Mouse (Mus musculus) forebrain, embryonic 13.5 days (tissue): ENCODE results near the gene Samd11. TPM values are rescaled to one million over a fixed set of nuclear protein-coding genes. Genes with fewer than 3 reads are reported as not detected.

Experiments used
- ATAC-seq: fragments of 200-750 bp; cut with Nextera tagmentation; 2 replicates; pipeline ENCODE4 v1.8.0; 2017
- H3K27ac ChIP-seq: fragments of 300-500 bp; sonication (generic); 2 replicates; pipeline ENCODE4 v1.5.1; 2015; ENCODE audit warnings: inconsistent platforms, mild to moderate bottlenecking, moderate library complexity
- H3K27me3 ChIP-seq: fragments of 300-500 bp; sonication (generic); 2 replicates; pipeline ENCODE4 v1.6.1; 2015; ENCODE audit warnings: mild to moderate bottlenecking, inconsistent platforms
- H3K36me3 ChIP-seq: fragments of 300-500 bp; sonication (generic); 2 replicates; pipeline ENCODE4 v1.6.1; 2015; ENCODE audit warnings: mild to moderate bottlenecking, inconsistent platforms; ENCODE audit not compliant: poor library complexity, severe bottlenecking
- H3K4me1 ChIP-seq: fragments of 300-500 bp; sonication (generic); 2 replicates; pipeline ENCODE4 v1.6.1; 2015; ENCODE audit warnings: inconsistent platforms
- H3K4me2 ChIP-seq: fragments of 300-500 bp; sonication (generic); 2 replicates; pipeline ENCODE4 v1.6.1; 2015; ENCODE audit warnings: inconsistent platforms, mild to moderate bottlenecking, moderate library complexity
- H3K4me3 ChIP-seq: fragments of 300-500 bp; sonication (generic); 2 replicates; pipeline ENCODE4 v1.5.1; 2015; ENCODE audit warnings: mild to moderate bottlenecking, inconsistent platforms
- H3K9ac ChIP-seq: fragments of 300-500 bp; sonication (generic); 2 replicates; pipeline ENCODE4 v1.6.1; 2015; ENCODE audit warnings: mild to moderate bottlenecking, inconsistent platforms
- H3K9me3 ChIP-seq: fragments of 300-500 bp; sonication (generic); replicated peaks from 2 replicates; pipeline ENCODE4 v1.6.1; 2016; ENCODE audit warnings: inconsistent platforms
- WGBS: fragments of 180-500 bp; shearing (Covaris S2); methylation state at CpG from one replicate; pipeline ENCODE4 v1.1.7; 2015; 5-methylcytosine and 5-hydroxymethylcytosine counted together
- polyA plus RNA-seq: library from polyadenylated mRNA; unstranded; fragments of >200 nt; fragmentation: Nextera tagmentation; extraction: Ambion mirVana; gene quantifications from 2 replicates; pipeline ENCODE4 v1.2.1, GENCODE M21; 2015

The Samd11 gene
- polyA plus RNA-seq, 1 experiment from 2014 or later: 0.85 TPM

GRCm38 (mm10) chr4:156234021-156234501 is 21.4 kb downstream of the Samd11 start:
- peaks cover 19% of the 10 kb centered on the region for H3K4me1 ChIP-seq
- peak overlapping the region; percentile 77 for H3K9ac ChIP-seq
- H3K4me3 ChIP-seq: peak overlapping the region; percentile 95
- peak overlapping the region; percentile 94 for H3K4me2 ChIP-seq
- 2% methylated on average over 17 of the region's 17 CpGs for WGBS
- H3K27me3 ChIP-seq: no peaks in the 10 kb centered on the region
- no peaks in the 10 kb centered on the region for H3K9me3 ChIP-seq
- ATAC-seq: no peak
- peaks cover 61% of the 10 kb centered on the region for H3K36me3 ChIP-seq
- peak overlapping the region; percentile 61 for H3K27ac ChIP-seq

GRCm38 (mm10) chr4:156228393-156229024 is 26.9 kb downstream of the Samd11 start:
- H3K36me3 ChIP-seq: peaks cover 50% of the 10 kb centered on the region
- no peak overlapping the region for H3K4me3 ChIP-seq
- peak; percentile 42 for ATAC-seq
- peaks cover 13% of the 10 kb centered on the region for H3K4me1 ChIP-seq
- no peak overlapping the region for H3K27ac ChIP-seq
- WGBS: 25% methylated on average over 12 of the region's 12 CpGs
- H3K4me2 ChIP-seq: peak overlapping the region; percentile 15
- 0 out of 2 replicates have a peak overlapping the region, but pooled peaks have one; percentile 34 for H3K9ac ChIP-seq
- no peaks in the 10 kb centered on the region for H3K9me3 ChIP-seq
- H3K27me3 ChIP-seq: no peaks in the 10 kb centered on the region

DNA sequence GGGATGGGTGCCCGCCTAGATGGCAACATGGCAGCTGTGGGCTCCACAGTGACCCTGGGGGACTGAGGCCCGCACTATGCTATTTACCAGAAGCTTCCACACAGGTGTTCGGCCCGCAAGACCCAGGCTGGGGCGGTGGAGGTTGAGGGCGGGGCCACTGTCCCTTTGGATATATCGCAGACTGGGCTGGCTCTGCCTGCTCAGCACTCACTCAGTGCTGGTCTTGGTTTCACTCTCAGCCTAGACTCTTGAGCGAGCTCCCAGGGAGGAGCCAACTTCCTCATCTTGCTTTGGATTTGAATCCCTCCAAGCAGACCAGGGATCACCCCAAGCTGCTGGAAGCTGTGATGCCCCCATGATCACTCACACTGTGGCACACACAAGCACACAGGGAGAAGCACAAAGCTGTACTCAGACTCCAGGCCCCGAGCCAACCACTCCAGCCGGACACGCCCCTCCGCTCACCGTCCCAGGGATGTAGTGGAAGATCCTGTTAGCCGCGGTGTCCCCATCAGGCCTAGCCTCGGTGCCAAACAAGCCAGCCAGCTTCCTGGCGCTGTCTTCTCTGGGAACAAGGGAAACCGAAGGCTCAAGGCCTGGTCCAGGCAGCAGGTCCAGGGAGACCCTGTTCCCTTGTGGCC is 27.6 kb downstream of the Samd11 start:
- ATAC-seq: peak; percentile 21; the same call in 1 of the 2 replicates
- Histone ChIP-seq H3K4me1 (peaks cover 8% of the 10 kb centered on the region), H3K4me3 (no peak overlapping the region), H3K36me3 (peaks cover 46% of the 10 kb centered on the region), H3K9ac (0 out of 2 replicates have a peak overlapping the region, but pooled peaks have one; percentile 34), H3K4me2 (peak overlapping the region; percentile 15), H3K9me3 (no peaks in the 10 kb centered on the region), H3K27ac (no peak overlapping the region), H3K27me3 (no peaks in the 10 kb centered on the region)
- 35% methylated on average over 18 of the region's 18 CpGs for WGBS

DNA sequence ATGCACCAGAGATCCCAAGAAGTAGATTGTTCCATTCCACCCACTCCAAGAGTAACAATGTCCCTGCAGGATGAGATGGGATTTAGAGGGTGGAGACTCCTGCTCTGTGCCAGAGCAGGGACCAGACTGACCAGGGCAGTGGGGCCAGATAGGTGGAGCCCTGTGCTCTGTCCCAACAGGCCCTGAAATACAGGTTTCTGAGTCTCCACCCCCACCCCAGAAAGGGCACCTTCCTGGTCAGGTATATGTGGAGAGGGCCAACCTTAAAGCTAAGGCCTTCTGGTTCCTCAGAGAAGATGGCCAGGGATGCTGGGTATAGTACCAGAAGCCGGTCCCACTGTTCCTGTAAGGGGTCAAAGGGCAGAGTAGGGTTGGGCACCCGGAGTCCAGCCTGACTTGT is 31.2 kb downstream of the Samd11 start:
- peaks cover 8% of the 10 kb centered on the region for H3K4me1 ChIP-seq
- peaks cover 19% of the 10 kb centered on the region for H3K36me3 ChIP-seq
- H3K9ac ChIP-seq: no peak overlapping the region
- WGBS: 94% methylated on average over 2 of the region's 2 CpGs
- H3K4me2 ChIP-seq: no peak overlapping the region
- ATAC-seq: no peak
- no peak overlapping the region for H3K27ac ChIP-seq
- H3K27me3 ChIP-seq: no peaks in the 10 kb centered on the region
- no peaks in the 10 kb centered on the region for H3K9me3 ChIP-seq
- H3K4me3 ChIP-seq: no peak overlapping the region

GRCm38 (mm10) chr4:156219936-156220335 is 35.5 kb downstream of the Samd11 start:
- no peak overlapping the region for H3K4me2 ChIP-seq
- no peak overlapping the region for H3K27ac ChIP-seq
- 90% methylated on average over 11 of the region's 11 CpGs for WGBS
- no peaks in the 10 kb centered on the region for H3K9me3 ChIP-seq
- peaks cover 9% of the 10 kb centered on the region; the same call in 1 of the 2 replicates for H3K36me3 ChIP-seq
- H3K4me1 ChIP-seq: no peaks in the 10 kb centered on the region
- H3K9ac ChIP-seq: no peak overlapping the region
- no peaks in the 10 kb centered on the region for H3K27me3 ChIP-seq
- no peak for ATAC-seq
- no peak overlapping the region for H3K4me3 ChIP-seq

DNA sequence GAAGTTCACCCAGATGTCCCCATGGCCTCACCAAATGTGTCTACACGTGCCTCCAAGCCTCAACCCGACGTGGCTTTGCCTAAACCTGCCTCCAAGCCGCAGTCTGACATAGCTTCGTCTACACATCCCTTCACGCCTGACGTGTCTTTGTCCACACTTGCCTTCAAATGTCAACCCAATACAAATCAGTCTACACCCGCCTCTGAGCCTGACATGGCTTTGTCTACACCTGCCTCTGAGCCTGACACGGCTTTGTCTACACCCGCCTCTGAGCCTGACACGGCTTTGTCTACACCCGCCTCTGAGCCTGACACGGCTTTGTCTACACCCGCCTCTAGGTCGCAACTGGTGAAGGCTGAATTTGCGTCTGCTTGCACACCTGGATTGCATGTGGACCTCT is 37.6 kb downstream of the Samd11 start:
- H3K4me1 ChIP-seq: no peaks in the 10 kb centered on the region
- H3K4me3 ChIP-seq: no peak overlapping the region
- H3K36me3 ChIP-seq: peaks cover 9% of the 10 kb centered on the region; the same call in 1 of the 2 replicates
- ATAC-seq: no peak
- H3K27ac ChIP-seq: no peak overlapping the region
- no peak overlapping the region for H3K4me2 ChIP-seq
- WGBS: 81% methylated on average over 16 of the region's 16 CpGs
- no peak overlapping the region for H3K9ac ChIP-seq
- no peaks in the 10 kb centered on the region for H3K27me3 ChIP-seq
- H3K9me3 ChIP-seq: no peaks in the 10 kb centered on the region

- Histone ChIP-seq H3K27ac (no peak overlapping the region), H3K9ac (no peak overlapping the region), H3K4me2 (no peak overlapping the region), H3K4me3 (no peak overlapping the region), H3K4me1 (no peaks in the 10 kb centered on the region), H3K36me3 (peaks cover 9% of the 10 kb centered on the region; the same call in 1 of the 2 replicates), H3K27me3 (no peaks in the 10 kb centered on the region), H3K9me3 (no peaks in the 10 kb centered on the region)
- no peak for ATAC-seq
- 82% methylated on average over 16 of the region's 16 CpGs for WGBS
Measured at GRCm38 (mm10) chr4:156217022-156217669, 38.3 kb downstream of the Samd11 start.

- no peak for ATAC-seq
- Histone ChIP-seq H3K4me3 (no peak overlapping the region), H3K9me3 (no peaks in the 10 kb centered on the region), H3K4me1 (no peaks in the 10 kb centered on the region), H3K9ac (no peak overlapping the region), H3K27ac (no peak overlapping the region), H3K27me3 (no peaks in the 10 kb centered on the region), H3K4me2 (no peak overlapping the region), H3K36me3 (peaks cover under 1% of the 10 kb centered on the region; the same call in 1 of the 2 replicates)
- 93% methylated on average over 2 of the region's 2 CpGs for WGBS
Measured at GRCm38 (mm10) chr4:156216196-156216595, 39.3 kb downstream of the Samd11 start.

- H3K4me3 ChIP-seq: no peak within 1 kb of the TSS
- H3K4me2 ChIP-seq: no peak within 1 kb of the TSS
- H3K4me1 ChIP-seq: no peaks in the 10 kb centered on the region
- H3K9ac ChIP-seq: no peak within 1 kb of the TSS
- no peaks in the 10 kb centered on the region for H3K27me3 ChIP-seq
- ATAC-seq: no peak
- H3K36me3 ChIP-seq: no peaks in the 10 kb centered on the region
- no peak within 1 kb of the TSS for H3K27ac ChIP-seq
- H3K9me3 ChIP-seq: no peaks in the 10 kb centered on the region
- 86% methylated on average over 4 of the region's 4 CpGs for WGBS
Measured at GRCm38 (mm10) chr4:156215649-156216048, 39.8 kb downstream of the Samd11 start, which contains the start of gene Perm1. Perm1 (plus strand) TSS chr4:156215868.

DNA sequence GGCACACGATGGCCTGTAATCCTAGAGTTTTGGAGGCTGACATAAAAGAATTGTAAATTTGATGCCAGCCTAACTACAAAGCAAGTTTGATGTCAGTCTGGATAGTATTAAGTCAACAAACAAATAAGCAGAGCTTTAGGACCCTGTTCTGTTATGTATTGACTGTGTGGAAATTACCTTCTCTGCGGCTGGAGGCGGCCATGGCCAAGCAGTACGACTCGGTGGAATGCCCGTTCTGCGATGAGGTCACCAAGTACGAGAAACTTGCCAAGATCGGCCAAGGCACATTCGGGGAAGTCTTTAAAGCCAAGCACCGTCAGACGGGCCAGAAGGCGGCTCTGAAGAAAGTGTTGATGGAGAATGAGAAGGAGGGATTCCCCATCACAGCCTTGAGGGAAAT is 42.3 kb downstream of the Samd11 start:
- Histone ChIP-seq H3K27ac (no peak overlapping the region), H3K36me3 (no peaks in the 10 kb centered on the region)
- ATAC-seq: no peak

GRCm38 (mm10) chr4:156209963-156210635 is 45.4 kb downstream of the Samd11 start:
- no peak for ATAC-seq
- Histone ChIP-seq H3K4me1 (peaks cover 5% of the 10 kb centered on the region), H3K4me3 (no peak overlapping the region), H3K27me3 (no peaks in the 10 kb centered on the region), H3K4me2 (no peak overlapping the region), H3K27ac (no peak overlapping the region), H3K9me3 (no peaks in the 10 kb centered on the region), H3K9ac (no peak overlapping the region), H3K36me3 (0 out of 2 replicates have a peak, but pooled peaks cover 5% of the 10 kb centered on the region)
- 86% methylated on average over 13 of the region's 13 CpGs for WGBS

More for the DNA sequence above, 42.3 kb downstream of the Samd11 start:
- no peak overlapping the region for H3K4me2 ChIP-seq
- no peak overlapping the region for H3K4me3 ChIP-seq
- 95% methylated on average over 13 of the region's 13 CpGs for WGBS
- H3K27me3 ChIP-seq: no peaks in the 10 kb centered on the region
- no peak overlapping the region for H3K9ac ChIP-seq
- H3K4me1 ChIP-seq: no peaks in the 10 kb centered on the region
- no peaks in the 10 kb centered on the region for H3K9me3 ChIP-seq
